8 mouse cellular contexts compared by ENCODE assay signal in the genomic region with DNA sequence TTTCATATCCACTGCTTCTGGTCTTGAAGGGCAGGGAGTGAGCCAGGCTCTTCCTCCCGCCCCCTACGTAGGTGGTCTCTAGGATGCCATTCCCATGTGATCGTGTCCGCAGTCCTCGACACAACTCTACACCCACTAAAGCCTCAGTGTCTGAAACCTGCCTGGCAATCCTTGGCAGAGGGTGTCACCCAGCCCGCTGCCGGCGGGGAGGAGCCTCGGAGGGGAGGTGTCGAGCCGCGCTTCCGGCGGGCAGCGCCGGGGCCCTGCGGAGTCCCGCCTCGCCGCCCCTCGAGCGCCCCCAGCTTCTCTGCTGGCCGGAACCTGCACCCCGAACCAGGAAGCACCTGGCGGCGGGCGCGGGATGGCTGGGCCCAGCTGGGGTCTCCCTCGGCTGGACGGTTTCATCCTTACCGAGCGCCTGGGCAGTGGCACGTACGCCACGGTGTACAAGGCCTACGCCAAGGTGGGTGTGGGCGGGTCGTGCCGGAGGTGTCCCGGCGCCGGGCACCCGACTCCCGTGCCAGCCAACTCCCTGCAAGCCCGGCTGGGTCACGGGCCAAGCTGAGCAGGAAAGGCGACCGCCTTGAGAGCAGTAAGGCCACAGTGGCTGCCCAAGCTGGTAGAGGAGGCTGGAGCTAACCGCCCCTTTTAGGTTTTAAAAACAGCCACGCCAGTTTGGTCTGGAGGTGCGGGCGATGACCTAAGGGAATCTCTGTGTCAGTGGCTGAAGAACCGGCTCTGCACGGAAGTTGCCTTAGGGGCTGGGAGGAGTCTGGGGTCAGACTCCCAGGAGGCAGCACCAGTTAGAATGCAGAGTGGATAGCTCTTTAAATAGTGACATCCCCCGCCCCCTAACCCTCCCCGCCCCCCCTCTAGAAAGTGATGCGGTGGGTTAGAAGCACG. TPM values are rescaled to one million over a fixed set of nuclear protein-coding genes. Genes with fewer than 3 reads are reported as not detected.
DNase-seq lines count a peak whose midpoint lies in the region; ATAC-seq and TF ChIP-seq lines count a peak whose summit lies in the region.

A gene (plus strand): TSS at position 229 of the 903 bp plus-strand sequence.

- H3K4me3 ChIP-seq in embryonic facial prominence, embryonic 13.5 days = peak within 1 kb of the TSS; percentile 74
- peak within 1 kb of the TSS; percentile 67 for H3K4me3 ChIP-seq in kidney, adult 2 months (ENCODE audit: insufficient read depth, low read depth, low read length)
- H3K4me3 ChIP-seq in limb, embryonic 14.5 days (replicated peaks; ENCODE audit: low read length) = peak within 1 kb of the TSS; percentile 82
- H3K4me3 ChIP-seq in midbrain, embryonic 16.5 days (ENCODE audit: low read depth, low read length) = peak within 1 kb of the TSS; percentile 66
- peak within 1 kb of the TSS; percentile 82 for H3K4me3 ChIP-seq in spleen, adult 2 months (ENCODE audit: extremely low read depth, insufficient read depth, insufficient read length)

- DNase-seq in 3T3-L1 (ENCODE audit: low read depth, low spot score) = peak; percentile 88
- peak; percentile 84 for DNase-seq in adrenal gland, postnatal 25 days
- peak; percentile 85 to 90 for DNase-seq in heart, adult 18-20 months
- DNase-seq in kidney, adult 2 months = peak; percentile 90
- peak; percentile 60 for DNase-seq in limb, embryonic 14.5 days (ENCODE audit: low spot score)
- peak; percentile 33 to 87 for DNase-seq in spleen, adult 2 months (ENCODE audit: low read depth in 1 of 2, low spot score in 2 of 2)

- peaks cover 16% of the 10 kb centered on the region for H3K4me1 ChIP-seq in embryonic facial prominence, embryonic 13.5 days
- peaks cover 13% of the 10 kb centered on the region for H3K4me1 ChIP-seq in kidney, adult 2 months (ENCODE audit: control insufficient read depth, insufficient read depth, low read length)
- H3K4me1 ChIP-seq in limb, embryonic 14.5 days (ENCODE audit: control insufficient read depth, insufficient read depth, low read length) = peaks cover 7% of the 10 kb centered on the region
- H3K4me1 ChIP-seq in midbrain, embryonic 16.5 days (ENCODE audit: control insufficient read depth, insufficient read depth, low read length) = peaks cover 10% of the 10 kb centered on the region; the same call in 1 of the 2 replicates
- peaks cover 5% of the 10 kb centered on the region; the same call in 1 of the 2 replicates for H3K4me1 ChIP-seq in spleen, adult 2 months (ENCODE audit: control insufficient read depth, insufficient read depth, insufficient read length)

- peak within 1 kb of the TSS; percentile 81 for H3K9ac ChIP-seq in embryonic facial prominence, embryonic 13.5 days
- peak within 1 kb of the TSS; percentile 72 for H3K9ac ChIP-seq in limb, embryonic 14.5 days (ENCODE audit: low read depth, low read length, severe bottlenecking)
- peak within 1 kb of the TSS; percentile 89 for H3K9ac ChIP-seq in midbrain, embryonic 16.5 days (ENCODE audit: low read depth, low read length)

- no peak for TF ChIP-seq CTCF in kidney, adult 2 months (conservative IDR thresholded peaks at IDR 0.05; ENCODE audit: insufficient read depth, insufficient read length, low read depth, low read length)
- TF ChIP-seq CTCF in spleen, adult 2 months (IDR thresholded peaks at IDR 0.05; ENCODE audit: extremely low read depth, insufficient read depth, insufficient read length, insufficient replicate concordance) = 0 out of 2 replicates have a peak, but pooled peaks have one; percentile 17

- peak; percentile 74 for ATAC-seq in embryonic facial prominence, embryonic 13.5 days (ENCODE audit: insufficient number of reproducible peaks, insufficient read depth, low FRiP score, low TSS enrichment, low read depth)
- ATAC-seq in limb, embryonic 14.5 days (ENCODE audit: low FRiP score, low read depth) = peak; percentile 85
- ATAC-seq in midbrain, embryonic 16.5 days = peak; percentile 88

- peaks cover 51% of the 10 kb centered on the region for H3K36me3 ChIP-seq in embryonic facial prominence, embryonic 13.5 days
- H3K36me3 ChIP-seq in kidney, adult 2 months (ENCODE audit: control insufficient read depth, insufficient read depth, low read length) = peaks cover 3% of the 10 kb centered on the region; the same call in 1 of the 2 replicates
- H3K36me3 ChIP-seq in limb, embryonic 14.5 days (ENCODE audit: control insufficient read depth, insufficient read depth, low read length) = peaks cover 54% of the 10 kb centered on the region
- peaks cover 22% of the 10 kb centered on the region for H3K36me3 ChIP-seq in midbrain, embryonic 16.5 days (ENCODE audit: control insufficient read depth, insufficient read depth, low read length)
- H3K36me3 ChIP-seq in spleen, adult 2 months (ENCODE audit: control insufficient read depth, insufficient read depth, low read length) = peaks cover 29% of the 10 kb centered on the region

- H3K9me3 ChIP-seq in embryonic facial prominence, embryonic 13.5 days = no peaks in the 10 kb centered on the region
- no peaks in the 10 kb centered on the region for H3K9me3 ChIP-seq in limb, embryonic 14.5 days (ENCODE audit: control insufficient read depth, low read length)
- H3K9me3 ChIP-seq in midbrain, embryonic 16.5 days (replicated peaks; ENCODE audit: control insufficient read depth, low read length, poor library complexity, severe bottlenecking) = no peaks in the 10 kb centered on the region

- H3K4me2 ChIP-seq in embryonic facial prominence, embryonic 13.5 days = peak within 1 kb of the TSS; percentile 87
- H3K4me2 ChIP-seq in limb, embryonic 14.5 days (replicated peaks; ENCODE audit: low read depth, low read length, severe bottlenecking) = peak within 1 kb of the TSS; percentile 90
- H3K4me2 ChIP-seq in midbrain, embryonic 16.5 days (ENCODE audit: low read length) = peak within 1 kb of the TSS; percentile 90

- under 1% methylated on average over 58 of the region's 58 CpGs for WGBS in embryonic facial prominence, embryonic 13.5 days
- under 1% methylated on average over 58 of the region's 58 CpGs for WGBS in kidney, adult 2 months
- WGBS in limb, embryonic 14.5 days = under 1% methylated on average over 51 of the region's 58 CpGs
- WGBS in midbrain, embryonic 16.5 days = under 1% methylated on average over 57 of the region's 58 CpGs
- WGBS in spleen, adult 2 months = under 1% methylated on average over 52 of the region's 58 CpGs

- H3K27me3 ChIP-seq in embryonic facial prominence, embryonic 13.5 days = no peaks in the 10 kb centered on the region
- H3K27me3 ChIP-seq in kidney, adult 2 months (replicated peaks; ENCODE audit: control insufficient read depth, insufficient read depth, low read length) = no peaks in the 10 kb centered on the region
- H3K27me3 ChIP-seq in limb, embryonic 14.5 days (ENCODE audit: control insufficient read depth, insufficient read depth, low read length) = no peaks in the 10 kb centered on the region
- no peaks in the 10 kb centered on the region for H3K27me3 ChIP-seq in midbrain, embryonic 16.5 days (ENCODE audit: control insufficient read depth, insufficient read depth, low read depth, low read length)
- no peaks in the 10 kb centered on the region for H3K27me3 ChIP-seq in spleen, adult 2 months (ENCODE audit: control insufficient read depth, insufficient read depth, low read length)

- peak within 1 kb of the TSS; percentile 77 for H3K27ac ChIP-seq in embryonic facial prominence, embryonic 13.5 days
- peak within 1 kb of the TSS; percentile 65 for H3K27ac ChIP-seq in kidney, adult 2 months (ENCODE audit: insufficient read depth, low read depth, low read length)
- H3K27ac ChIP-seq in limb, embryonic 14.5 days (replicated peaks; ENCODE audit: low read depth, low read length) = peak within 1 kb of the TSS; percentile 80
- peak within 1 kb of the TSS; percentile 82 for H3K27ac ChIP-seq in midbrain, embryonic 16.5 days (ENCODE audit: low read length)
- H3K27ac ChIP-seq in spleen, adult 2 months (ENCODE audit: insufficient read depth, low read length) = peak within 1 kb of the TSS; percentile 89

- peak; percentile 36 for TF ChIP-seq POLR2A in kidney, adult 2 months (IDR thresholded peaks at IDR 0.05; ENCODE audit: low read depth, low read length)
- no peak for TF ChIP-seq POLR2A in limb, embryonic 14.5 days (IDR thresholded peaks at IDR 0.05; ENCODE audit: borderline replicate concordance, extremely low read depth, insufficient read depth, insufficient read length)
- peak; percentile 41; the same call in 1 of the 2 replicates for TF ChIP-seq POLR2A in spleen, adult 2 months (IDR thresholded peaks at IDR 0.05; ENCODE audit: low read depth, low read length)

RNA-seq across cellular contexts. Expression of the gene that starts here (rescaled TPM):
- total RNA-seq in adrenal gland, postnatal 25 days (2021) = 18.3 and 27.5 TPM in 2 replicates
- 20.3 and 26.9 TPM in 2 replicates for polyA plus RNA-seq in embryonic facial prominence, embryonic 13.5 days (2015; fragmentation: Nextera tagmentation; extraction: Ambion mirVana)
- 1 to 10 TPM; 8.6 to 9.3 TPM for total RNA-seq in heart, adult 18-20 months (2021)
- polyA plus RNA-seq in kidney, adult 2 months (2012; rRNA removed) = 26.2 and 26.9 TPM in 2 replicates
- 41.7 and 47.2 TPM in 2 replicates for polyA plus RNA-seq in limb, embryonic 14.5 days (2012; rRNA removed)
- 13.1 and 13.8 TPM in 2 replicates for polyA plus RNA-seq in limb, embryonic 14.5 days (2014; fragmentation: Nextera tagmentation; extraction: Ambion mirVana)
- polyA plus RNA-seq in midbrain, embryonic 16.5 days (2015; fragmentation: Nextera tagmentation; extraction: Ambion mirVana) = 29.5 and 38.3 TPM in 2 replicates
- 44.5 and 47.6 TPM in 2 replicates for polyA plus RNA-seq in spleen, adult 2 months (2012; rRNA removed)

Comparison
In these comparisons a context has a peak if more than half of its experiments do, and no peak if none do; other contexts are left out.
1. Peak in every context shown above with its lines: DNase-seq, ATAC-seq, H3K4me3 ChIP-seq and H3K27ac ChIP-seq.